Mouse (Mus musculus) thymus, adult 2 months (tissue): ENCODE data around the gene Cbs.

Experiments
- CTCF ChIP-seq: fragments of 200-500 bp; IDR thresholded peaks from 2 replicates; pipeline ENCODE4 v1.5.1; 2012; ENCODE audit warnings: mild to moderate bottlenecking, control low read depth, low read length, moderate library complexity, borderline replicate concordance; ENCODE audit not compliant: control insufficient read depth, poor library complexity, insufficient read depth; ENCODE audit errors: extremely low read depth
- POLR2A ChIP-seq: fragments of 200-500 bp; IDR thresholded peaks from 2 replicates; pipeline ENCODE4 v1.6.1; 2012; ENCODE audit warnings: mild to moderate bottlenecking, low read length, control low read depth, moderate library complexity; ENCODE audit not compliant: control insufficient read depth, poor library complexity, insufficient read depth; ENCODE audit errors: extremely low read depth

DNA sequence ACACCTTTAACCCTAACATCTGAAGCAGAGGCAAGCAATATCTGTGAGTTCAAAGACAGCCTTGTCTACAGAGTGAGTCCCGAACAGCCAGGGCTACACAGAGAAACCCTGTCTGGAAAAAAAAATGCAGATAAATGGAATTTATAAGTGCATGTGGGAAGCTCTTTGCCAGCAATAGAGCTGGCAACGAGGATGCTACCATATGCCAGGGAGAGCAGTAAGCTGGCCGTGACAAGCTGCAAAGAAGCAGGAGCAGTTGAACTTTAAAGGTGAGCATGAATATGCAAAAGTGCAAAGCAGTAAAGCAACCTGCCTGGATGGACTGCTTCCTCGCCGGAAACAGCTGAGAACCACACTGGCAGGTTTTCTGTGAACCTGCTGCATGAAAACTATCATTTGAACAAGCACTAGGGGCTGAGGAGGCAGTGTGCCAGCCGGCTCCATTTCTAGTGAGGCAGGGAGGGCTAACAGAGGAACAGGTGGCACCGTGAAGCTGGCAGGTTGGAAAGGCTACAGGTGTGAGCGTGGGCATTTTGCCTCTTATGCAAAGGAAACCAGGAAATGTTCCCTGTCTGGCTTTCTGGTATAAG, 23.7 kb upstream of the Cbs start:
- TF ChIP-seq POLR2A (no peak), CTCF (no peak)
